Mouse (Mus musculus): ENCODE results near the gene Txlna. TPM values are rescaled to one million over a fixed set of nuclear protein-coding genes. Genes with fewer than 3 reads are reported as not detected.

Gene Txlna
- polyA plus RNA-seq, 1 experiment from 2014 or later = 101 TPM

DNA sequence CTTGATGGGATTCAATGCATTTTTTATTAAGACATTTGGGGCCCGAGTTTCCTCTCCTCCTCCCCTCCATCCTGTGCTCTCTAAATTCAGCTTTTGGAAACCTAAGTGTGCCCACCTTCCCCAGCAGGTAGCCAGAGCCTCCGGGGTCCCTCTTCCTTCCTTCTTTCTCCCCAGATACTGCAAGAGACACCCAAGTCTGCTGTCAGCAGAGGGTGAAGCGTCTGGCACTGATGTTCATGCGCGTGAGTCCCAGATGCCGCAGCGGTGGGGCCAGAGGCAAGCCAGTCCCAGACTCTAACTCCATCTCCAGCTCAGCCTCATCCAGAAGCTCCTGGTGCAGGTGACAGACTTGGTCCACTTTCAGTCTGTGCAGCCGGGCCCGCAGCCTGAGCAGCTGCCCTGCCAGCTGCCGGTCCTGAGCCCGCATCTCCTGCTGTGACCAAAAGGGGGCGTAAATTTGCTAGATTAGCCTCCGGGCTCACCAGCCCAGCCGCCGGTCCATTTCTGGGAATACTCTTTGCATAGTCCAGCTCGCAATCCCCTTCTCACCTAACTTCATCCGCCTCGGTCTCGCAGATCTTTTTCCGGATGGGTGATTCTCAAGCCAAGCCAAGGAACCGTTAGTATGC lies 63.9 kb downstream of the Txlna start:
- no peak overlapping the region for H3K4me2 ChIP-seq (replicated peaks; ENCODE audit: low read depth, low read length)
- no peak overlapping the region for H3K27ac ChIP-seq (ENCODE audit: low read depth, low read length)
- no peak overlapping the region for H3K4me3 ChIP-seq (ENCODE audit: low read depth, low read length)
- H3K36me3 ChIP-seq (ENCODE audit: control insufficient read depth, insufficient read depth, low read length) = no peaks in the 10 kb centered on the region
- H3K4me1 ChIP-seq (replicated peaks; ENCODE audit: control insufficient read depth, insufficient read depth, low read length) = 0 out of 2 replicates have a peak, but pooled peaks cover 2% of the 10 kb centered on the region
- DNase-seq (ENCODE audit: low spot score) = peak; percentile 78
- no peak for ATAC-seq (ENCODE audit: low FRiP score)
- 0 out of 2 replicates have a peak overlapping the region, but pooled peaks have one; percentile 19 for H3K9ac ChIP-seq (ENCODE audit: low read depth, low read length)
- H3K9me3 ChIP-seq (ENCODE audit: control insufficient read depth, low read length) = no peaks in the 10 kb centered on the region
- H3K27me3 ChIP-seq (ENCODE audit: control insufficient read depth, insufficient read depth, low read length) = no peaks in the 10 kb centered on the region
- whole genome bisulfite sequencing = 35% methylated on average over 21 of the region's 21 CpGs

Other genes with a start within 250 kb of the Txlna start
- gene Zbtb8b, start 200.2 kb downstream of the Txlna start, polyA plus RNA-seq (2014; fragmentation: Nextera tagmentation; extraction: Ambion mirVana) = 2.5 and 2.8 TPM in 2 replicates
- gene Bsdc1, start 179.5 kb downstream of the Txlna start, polyA plus RNA-seq (2014; fragmentation: Nextera tagmentation; extraction: Ambion mirVana) = 25.6 and 26.3 TPM in 2 replicates
- not detected in 2 replicates for gene Tssk3, start 150.0 kb downstream of the Txlna start, polyA plus RNA-seq (2014; fragmentation: Nextera tagmentation; extraction: Ambion mirVana)
- not detected in 2 replicates for gene Fam229a, start 149.9 kb downstream of the Txlna start, polyA plus RNA-seq (2014; fragmentation: Nextera tagmentation; extraction: Ambion mirVana)
- gene Marcksl1, start 127.5 kb downstream of the Txlna start, polyA plus RNA-seq (2014; fragmentation: Nextera tagmentation; extraction: Ambion mirVana) = 1,707 and 1,864 TPM in 2 replicates
- 206 and 220 TPM in 2 replicates for gene Hdac1, start 98.4 kb downstream of the Txlna start, polyA plus RNA-seq (2014; fragmentation: Nextera tagmentation; extraction: Ambion mirVana)
- gene Lck, start 67.4 kb downstream of the Txlna start, polyA plus RNA-seq (2014; fragmentation: Nextera tagmentation; extraction: Ambion mirVana) = 5.6 and 5.8 TPM in 2 replicates
- gene Fam167b, start 62.5 kb downstream of the Txlna start, polyA plus RNA-seq (2014; fragmentation: Nextera tagmentation; extraction: Ambion mirVana) = 1.0 and 1.6 TPM in 2 replicates
- gene Eif3i, start 40.4 kb downstream of the Txlna start, polyA plus RNA-seq (2014; fragmentation: Nextera tagmentation; extraction: Ambion mirVana) = 274 TPM in 2 replicates
- gene Tmem234, start 40.4 kb downstream of the Txlna start, polyA plus RNA-seq (2014; fragmentation: Nextera tagmentation; extraction: Ambion mirVana) = 177 and 195 TPM in 2 replicates
- 1.6 and 2.7 TPM in 2 replicates for gene Dcdc2b, start 26.8 kb downstream of the Txlna start, polyA plus RNA-seq (2014; fragmentation: Nextera tagmentation; extraction: Ambion mirVana)
- 25.3 and 25.7 TPM in 2 replicates for gene Iqcc, start 22.0 kb downstream of the Txlna start, polyA plus RNA-seq (2014; fragmentation: Nextera tagmentation; extraction: Ambion mirVana)
- gene Ccdc28b, start 17.1 kb downstream of the Txlna start, polyA plus RNA-seq (2014; fragmentation: Nextera tagmentation; extraction: Ambion mirVana) = 77.7 and 79.6 TPM in 2 replicates
- 13.9 and 15.2 TPM in 2 replicates for gene Kpna6, start 31.7 kb upstream of the Txlna start, polyA plus RNA-seq (2014; fragmentation: Nextera tagmentation; extraction: Ambion mirVana)
- 27.7 and 30.9 TPM in 2 replicates for gene Tmem39b, start 55.8 kb upstream of the Txlna start, polyA plus RNA-seq (2014; fragmentation: Nextera tagmentation; extraction: Ambion mirVana)
- 158 and 183 TPM in 2 replicates for gene Khdrbs1, start 101.2 kb upstream of the Txlna start, polyA plus RNA-seq (2014; fragmentation: Nextera tagmentation; extraction: Ambion mirVana)
- 307 and 318 TPM in 2 replicates for gene Ptp4a2, start 170.2 kb upstream of the Txlna start, polyA plus RNA-seq (2014; fragmentation: Nextera tagmentation; extraction: Ambion mirVana)